Mouse (Mus musculus) ovary, postnatal 36 days (tissue): ENCODE data around the gene Cfap97.
"Not testable (repeated sequence)": the region's sequence is repeated elsewhere in the genome, so short reads cannot be mapped to it uniquely, and the experiment has no call there.

Source experiments
- DNase-seq: peaks from one replicate; pipeline ENCODE4 v3.0.0; 2022; ENCODE audit warnings: low spot score, mixed read lengths

Gene Cfap97

DNA sequence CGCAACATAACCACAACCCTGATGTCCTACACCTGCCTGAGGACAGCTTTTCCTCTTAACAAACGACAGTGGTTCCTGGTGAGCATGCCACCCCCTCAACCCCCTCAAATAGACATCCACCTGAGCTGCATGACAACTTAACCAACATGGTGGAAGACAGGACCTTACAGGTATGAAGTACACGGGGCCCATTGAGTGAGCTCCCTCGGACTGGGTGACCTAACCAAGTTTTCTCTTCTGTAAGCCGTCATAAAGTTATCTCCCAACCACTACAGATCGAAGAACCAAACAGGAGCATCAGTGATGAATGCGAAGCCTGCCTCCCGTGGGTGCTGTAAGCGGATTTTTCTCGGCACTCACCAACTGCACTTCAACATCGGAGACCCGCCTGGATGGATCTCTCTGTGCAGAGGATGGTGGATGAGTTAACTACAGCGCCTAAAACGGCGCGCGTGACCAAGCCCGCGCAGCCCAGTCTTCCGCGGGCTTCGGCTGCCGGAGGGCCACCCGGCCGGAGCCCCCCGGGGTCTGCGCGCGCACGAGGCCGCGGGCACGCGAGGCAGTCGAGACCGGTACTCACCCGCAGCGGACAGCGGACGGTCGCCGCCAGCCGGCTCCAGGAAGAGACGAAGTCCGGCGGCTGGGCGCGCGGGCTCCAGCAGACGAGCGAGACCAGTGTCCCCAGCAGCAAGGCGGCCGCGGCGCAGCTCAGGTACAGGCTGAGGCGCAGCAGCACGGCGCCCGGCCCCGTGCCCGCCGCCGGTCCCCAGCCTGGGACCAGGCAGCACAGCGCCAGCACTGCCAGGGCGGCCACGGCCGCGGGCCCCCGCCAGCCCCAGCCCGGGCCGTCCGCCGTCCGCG lies at the start of gene Cfap97:
TSS of gene Cfap97 (plus strand) at position 570 of the 861 bp plus-strand sequence.
- DNase-seq = peak; percentile 49

DNA sequence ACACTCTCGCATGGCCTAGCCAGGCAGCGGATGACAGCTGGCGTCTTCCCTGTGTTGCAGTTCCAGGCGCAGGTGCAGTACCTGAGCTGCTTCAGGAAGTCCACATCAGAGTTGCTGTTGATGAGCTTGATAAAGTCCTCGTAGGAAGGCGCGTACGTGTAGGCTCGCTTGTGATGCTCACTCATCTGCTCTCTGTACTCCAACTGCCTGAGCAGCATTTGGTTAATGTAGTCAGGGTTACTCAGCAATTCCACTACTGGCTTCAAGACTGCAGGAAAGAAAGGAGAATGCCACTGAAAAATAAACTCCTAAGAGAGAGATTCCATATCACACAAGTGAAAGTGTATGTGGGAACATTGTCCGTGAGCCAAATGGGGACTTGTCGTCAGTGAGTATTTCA lies 48.1 kb upstream of the Cfap97 start:
- no peak for DNase-seq

DNA sequence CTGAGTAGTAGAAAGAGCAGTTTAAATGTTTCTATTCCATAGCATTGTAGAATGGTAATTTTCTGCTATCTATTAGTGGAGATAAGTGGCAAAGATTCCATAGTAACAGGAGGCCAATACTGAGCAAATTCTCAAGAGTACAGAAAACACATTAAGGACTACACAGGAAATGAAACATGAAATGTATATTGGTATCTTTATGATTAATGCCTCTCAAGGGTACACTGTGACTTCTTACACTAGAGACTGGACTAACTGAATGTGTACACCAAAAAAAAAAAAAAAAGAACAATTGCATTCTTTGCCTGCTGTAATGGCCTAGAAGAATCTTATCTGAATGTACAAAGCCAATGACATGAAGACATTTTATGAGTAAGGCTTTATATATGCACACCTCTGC lies 43.9 kb upstream of the Cfap97 start:
- no peak for DNase-seq

GRCm38 (mm10) chr8:46113421-46114170 lies 38.0 kb upstream of the Cfap97 start:
- not testable (repeated sequence) for DNase-seq

GRCm38 (mm10) chr8:46117172-46117571 lies 34.4 kb upstream of the Cfap97 start:
- DNase-seq = no peak

- no peak for DNase-seq
Measured at GRCm38 (mm10) chr8:46119176-46119575, 32.4 kb upstream of the Cfap97 start.

GRCm38 (mm10) chr8:46122498-46122897 lies 29.1 kb upstream of the Cfap97 start:
- no peak for DNase-seq

DNA sequence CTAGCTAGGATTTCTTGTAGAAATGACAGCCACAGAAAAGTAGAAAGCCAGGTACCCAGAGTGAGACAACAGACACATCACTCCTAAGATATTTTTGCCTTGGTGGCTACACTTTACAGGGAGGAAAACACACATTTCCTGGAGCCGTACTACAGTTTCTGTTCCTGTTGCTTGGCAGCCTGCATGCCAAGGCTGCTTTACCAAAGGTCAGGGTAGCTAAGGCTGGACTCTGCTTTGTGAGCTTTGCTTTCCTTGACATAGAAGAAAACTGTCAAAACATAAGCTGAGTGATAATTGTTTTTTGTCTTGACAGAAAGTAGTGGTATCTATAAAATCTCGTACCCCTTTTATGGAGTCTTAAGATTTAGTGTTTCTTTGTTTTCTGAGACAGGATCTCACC lies 21.1 kb upstream of the Cfap97 start:
- no peak for DNase-seq

DNA sequence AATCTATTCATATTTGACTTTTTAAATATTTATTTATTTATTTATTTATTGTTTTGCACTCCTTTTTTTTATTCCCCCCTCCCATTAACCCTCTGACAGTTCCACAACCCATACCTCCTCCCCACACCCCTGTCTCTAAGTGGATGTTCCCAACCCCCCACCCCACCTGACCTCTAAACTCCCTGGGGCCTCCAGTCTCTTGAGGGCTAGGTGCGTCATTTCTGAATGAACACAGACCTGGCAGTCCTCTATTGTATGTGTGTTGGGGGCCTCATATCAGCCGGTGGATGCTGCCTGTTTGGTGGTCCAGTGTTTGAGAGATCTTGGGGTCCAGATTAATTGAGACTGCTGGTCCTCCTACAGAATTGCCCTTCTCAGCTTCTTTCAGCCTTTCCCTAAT lies 16.0 kb upstream of the Cfap97 start:
- DNase-seq = not testable (repeated sequence)

DNA sequence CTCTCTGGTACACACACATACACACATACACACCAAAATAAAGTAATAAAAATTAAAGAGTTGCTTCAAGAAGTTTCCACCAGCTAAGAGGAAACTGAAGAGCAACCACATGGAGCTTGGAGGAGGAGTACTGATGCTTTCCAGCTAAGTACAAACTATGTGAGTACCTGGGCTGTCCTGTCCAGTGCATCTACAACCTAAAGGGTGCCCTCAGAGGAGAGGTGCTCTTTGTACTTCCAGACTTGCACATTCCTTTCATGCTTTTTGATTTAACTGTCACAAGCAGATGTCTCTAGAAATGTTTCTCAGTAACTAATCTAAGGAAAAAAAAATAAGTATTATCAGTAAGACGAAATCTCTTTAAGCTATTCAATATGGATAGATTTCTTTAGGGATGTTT lies 14.2 kb upstream of the Cfap97 start:
- DNase-seq = no peak

DNA sequence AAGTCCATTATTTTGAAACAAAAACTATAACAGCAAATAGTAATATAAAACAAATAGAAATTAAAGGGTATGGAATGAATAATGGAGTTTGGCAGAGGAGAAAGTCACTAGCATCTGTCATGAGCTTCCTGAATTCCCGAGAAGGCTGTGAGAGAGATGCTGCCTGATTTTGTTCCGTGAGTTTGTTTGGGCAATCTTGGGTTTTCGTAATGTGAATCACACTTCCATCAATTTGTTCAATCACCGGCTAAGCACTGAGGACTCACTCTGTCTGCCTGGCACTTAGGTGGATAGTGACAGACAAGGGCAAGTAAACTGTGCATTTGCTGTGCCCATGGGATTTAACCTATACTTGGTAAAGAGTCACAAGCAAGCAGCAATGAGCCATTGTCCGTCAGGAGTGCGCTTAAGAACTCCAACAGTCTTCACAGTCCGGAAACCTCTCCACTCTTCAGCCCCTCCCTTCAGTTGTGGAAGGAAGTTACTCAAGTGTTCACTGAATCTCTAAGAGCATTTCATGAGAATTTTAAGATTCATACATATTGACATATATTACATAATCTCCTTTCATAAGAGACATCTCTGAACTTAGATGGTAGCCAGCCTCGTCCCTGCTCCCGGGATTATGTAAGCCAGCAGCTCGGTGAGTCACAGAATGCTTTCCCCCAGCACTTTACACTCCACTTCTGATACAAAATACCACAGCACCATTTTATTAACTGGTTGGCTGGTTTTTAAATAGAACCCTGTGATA lies 13.6 kb upstream of the Cfap97 start:
- no peak for DNase-seq

DNA sequence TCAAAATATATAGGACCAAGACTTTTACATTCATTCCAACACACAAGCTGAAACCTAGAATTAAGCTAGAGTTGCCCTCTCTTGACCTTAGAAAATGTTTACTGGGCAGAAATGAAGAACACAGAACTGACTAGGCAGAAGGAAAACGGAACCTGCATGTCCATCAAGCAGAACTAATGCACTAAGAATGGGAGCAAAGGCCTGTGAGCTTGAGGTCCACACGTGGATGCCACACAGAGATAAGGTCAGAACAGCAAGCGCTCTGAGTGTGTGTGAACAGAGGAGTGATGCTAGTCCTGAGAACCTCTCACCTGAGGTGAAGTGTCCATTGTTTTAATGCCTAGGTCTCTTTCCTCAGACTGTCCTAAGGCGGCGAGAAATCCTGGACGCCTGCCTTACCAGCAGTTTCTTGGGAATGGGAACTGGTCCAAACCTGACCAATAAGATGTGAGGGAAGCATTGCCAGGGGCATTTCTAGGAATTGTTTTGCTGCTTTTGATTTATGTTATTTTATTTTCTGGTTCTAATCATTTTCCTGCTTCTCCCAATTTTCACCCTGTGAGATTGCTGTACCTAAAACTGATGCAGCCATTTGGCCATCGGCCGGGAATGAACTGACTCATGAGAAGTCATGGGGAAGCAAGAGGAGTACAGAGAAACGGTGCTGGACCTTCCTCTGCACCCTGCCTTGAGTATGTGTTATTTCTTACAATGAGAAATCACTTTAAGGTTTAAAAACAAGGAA lies 11.0 kb upstream of the Cfap97 start:
- DNase-seq = no peak

DNA sequence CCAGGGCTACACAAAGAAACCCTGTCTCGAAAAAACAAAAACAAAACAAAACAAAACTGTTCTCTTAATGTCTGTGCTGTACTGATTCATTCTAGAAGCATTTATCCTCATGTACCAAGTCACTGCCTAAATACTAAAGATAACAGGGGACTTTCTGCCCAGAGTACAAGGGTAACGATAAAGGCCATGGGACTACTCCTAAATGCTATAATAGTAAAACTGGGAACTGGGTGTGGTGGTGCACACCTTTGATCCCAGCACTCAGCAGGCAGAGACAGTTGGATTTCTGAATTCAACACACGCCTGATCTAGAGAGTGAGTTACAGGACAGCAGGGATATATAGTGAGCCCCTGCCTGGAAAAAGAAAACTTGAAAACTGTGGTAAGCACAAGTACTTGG lies 9.9 kb upstream of the Cfap97 start:
- DNase-seq = no peak

DNA sequence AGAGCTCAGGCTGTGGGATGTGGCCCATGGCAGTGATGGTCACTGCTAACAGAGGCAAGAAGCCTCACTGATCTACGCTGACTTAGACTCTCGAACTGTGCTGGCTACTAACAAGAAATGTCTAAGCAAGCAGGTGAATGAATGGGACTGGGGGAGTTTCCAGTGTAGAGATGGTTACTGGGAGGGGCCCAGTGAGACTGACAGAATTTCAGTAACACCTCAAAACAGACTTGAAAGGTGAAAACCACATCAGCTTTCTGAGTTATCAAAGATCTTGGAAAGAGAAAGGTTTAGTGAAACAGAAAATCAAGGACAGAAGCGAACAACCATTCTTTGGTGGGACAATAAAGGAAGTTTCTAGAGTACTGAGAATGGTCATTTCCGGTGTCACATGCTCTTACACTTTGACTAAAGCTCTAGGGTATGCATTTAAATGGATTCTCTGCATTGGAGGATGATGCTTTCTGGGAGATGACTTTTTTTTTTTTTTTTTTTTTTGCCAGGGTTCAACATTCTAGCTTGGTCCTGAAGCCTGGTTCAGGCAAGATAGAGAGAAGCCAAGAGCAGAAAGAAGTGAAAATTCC lies 9.0 kb upstream of the Cfap97 start:
- DNase-seq = no peak

DNA sequence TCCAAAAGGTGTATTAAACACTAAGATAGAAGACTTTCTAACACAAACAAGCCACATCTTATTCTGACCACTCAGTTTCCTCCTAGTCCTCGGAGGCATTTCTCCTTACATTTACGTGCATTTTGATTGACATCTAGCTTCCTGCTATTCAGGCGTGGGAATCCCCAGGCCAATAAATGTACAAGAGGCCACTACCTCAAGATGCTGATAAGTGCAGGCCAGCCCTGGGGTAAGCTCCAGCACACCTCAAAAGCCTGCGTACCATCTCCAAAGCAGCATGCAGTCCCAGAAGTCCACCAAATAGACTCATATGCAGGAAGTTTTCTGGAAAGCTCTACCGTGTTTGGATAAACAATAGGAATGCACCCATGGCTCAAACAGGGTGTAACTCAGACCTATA lies 8.1 kb upstream of the Cfap97 start:
- DNase-seq = no peak

DNA sequence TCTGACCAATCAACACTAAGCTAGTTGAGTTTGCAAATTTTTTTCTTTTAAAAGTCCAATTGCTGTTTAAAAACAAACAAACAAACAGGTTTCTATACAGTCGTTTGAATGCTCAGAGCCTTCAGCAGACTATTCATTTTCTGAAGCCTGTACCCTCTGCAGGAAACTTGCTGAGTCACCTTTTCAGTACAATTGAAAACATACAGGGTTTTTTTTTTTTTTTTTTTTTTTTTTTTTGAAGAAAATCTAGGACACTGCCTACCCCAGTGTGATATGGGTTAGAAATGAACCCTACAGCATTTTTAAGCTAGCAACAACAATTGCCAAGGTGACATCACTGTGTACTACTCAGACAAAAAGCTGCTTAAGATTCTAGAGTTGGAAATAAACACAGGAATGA lies 7.6 kb upstream of the Cfap97 start:
- no peak for DNase-seq

DNA sequence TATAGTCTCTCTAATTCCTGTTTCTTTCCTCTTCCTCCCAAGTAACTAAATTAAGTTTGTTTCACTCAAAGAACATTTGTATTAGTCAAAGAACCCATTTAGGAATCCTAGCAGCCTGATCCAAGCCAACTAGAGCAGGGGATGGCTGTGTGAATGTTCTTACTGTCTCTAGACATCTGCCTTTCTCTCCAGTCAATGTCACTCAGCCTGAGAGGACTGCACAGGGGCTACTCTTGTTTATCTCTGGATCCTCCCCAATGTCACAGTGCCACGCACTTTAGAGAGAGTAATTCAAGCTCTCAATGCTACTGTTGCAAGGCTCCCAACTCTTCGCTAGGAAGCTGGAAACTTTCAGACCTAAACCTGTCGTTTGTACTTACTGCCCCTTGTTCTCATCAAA lies 5.4 kb upstream of the Cfap97 start:
- DNase-seq = no peak

DNA sequence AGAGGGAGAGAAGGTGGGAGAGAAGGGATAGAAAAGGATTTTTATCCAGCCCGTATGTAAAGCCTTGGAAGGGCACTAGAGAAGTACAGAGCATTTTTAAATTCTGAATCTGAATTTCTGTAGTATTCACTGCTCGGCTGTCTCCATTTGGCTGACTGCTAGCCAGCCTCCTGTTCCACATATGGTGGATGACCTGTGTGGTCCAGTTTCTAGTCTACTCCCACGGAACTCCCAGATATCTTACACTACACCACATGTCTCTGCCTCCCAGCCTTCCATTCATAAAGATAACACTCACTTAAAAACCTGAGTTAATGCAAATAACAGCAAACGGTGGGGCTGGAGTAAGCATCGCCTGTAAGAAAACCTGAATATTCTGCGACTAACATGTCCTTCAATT lies 2.3 kb upstream of the Cfap97 start:
- DNase-seq = no peak

- no peak for DNase-seq
Measured at GRCm38 (mm10) chr8:46149782-46150181, 1.8 kb upstream of the Cfap97 start.

DNA sequence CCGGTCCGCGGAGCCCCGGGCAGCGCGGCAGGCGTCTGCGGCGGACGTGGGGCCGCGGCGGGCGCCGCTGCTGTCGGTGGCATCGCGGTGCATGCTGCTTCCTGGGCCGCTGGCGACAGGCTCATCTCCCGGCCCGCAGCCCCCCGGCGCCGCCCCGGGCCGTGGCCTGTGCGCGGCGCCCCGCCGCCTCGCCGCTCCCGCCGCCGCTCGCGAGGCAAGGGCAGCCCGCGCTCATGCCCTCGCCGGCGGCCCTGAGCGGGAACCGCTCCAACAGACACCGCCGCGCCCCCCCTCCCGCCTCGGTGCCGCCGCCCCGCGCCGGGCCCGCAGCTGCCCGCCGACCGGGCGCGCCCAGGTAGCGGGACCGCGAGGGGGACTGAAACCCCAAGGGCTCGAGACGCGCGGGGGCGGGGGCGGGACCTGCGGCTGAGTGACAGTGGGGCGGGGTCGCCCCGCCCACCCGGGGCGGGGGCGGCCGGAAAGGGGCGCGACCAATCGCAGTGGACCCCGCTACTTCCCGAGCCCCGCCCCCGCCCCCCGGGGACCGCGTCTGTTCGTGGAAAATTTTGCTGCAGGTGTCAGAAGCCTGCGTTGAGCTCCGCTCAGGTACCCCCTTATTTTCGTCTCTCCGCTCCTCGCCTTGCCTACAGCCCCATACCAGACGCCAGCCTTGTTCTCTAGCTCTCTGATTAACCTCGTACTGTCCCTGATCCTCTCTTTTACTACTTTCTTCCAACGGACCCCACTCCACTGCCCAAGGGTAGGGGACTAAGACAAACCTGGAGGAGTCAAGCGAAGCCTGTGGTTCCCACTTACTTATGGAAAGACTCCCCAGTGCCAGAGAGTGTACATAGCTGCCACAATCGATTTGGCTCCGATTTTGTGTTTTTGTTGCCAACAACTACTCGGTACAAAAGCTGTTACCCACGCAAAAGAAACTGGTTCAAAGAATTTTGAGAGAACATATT lies 777 bp downstream of the Cfap97 start, which contains the start of gene Snx25:
TSS of gene Snx25 (minus strand) at position 96 of the 968 bp plus-strand sequence.
- peak; percentile 86 for DNase-seq
